Mouse (Mus musculus) stomach, postnatal 0 days (tissue): ENCODE results near the gene Olfr94. TPM values are rescaled to one million over a fixed set of nuclear protein-coding genes. Genes with fewer than 3 reads are reported as not detected.

Source experiments
- ATAC-seq: fragments of 200-750 bp; cut with Nextera tagmentation; 2 replicates; pipeline ENCODE4 v1.8.0; 2017; ENCODE audit not compliant: low FRiP score, low TSS enrichment
- DNase-seq: peaks from one replicate; pipeline ENCODE4 v3.0.0-alpha.2; 2016; ENCODE audit warnings: low spot score
- H3K27ac ChIP-seq: fragments of 300-500 bp; sonication (generic); replicated peaks from 2 replicates; pipeline ENCODE4 v1.5.1; 2014; ENCODE audit warnings: mild to moderate bottlenecking, control low read depth
- H3K27me3 ChIP-seq: fragments of 300-500 bp; sonication (generic); 2 replicates; pipeline ENCODE4 v1.6.1; 2014; ENCODE audit warnings: low read length; ENCODE audit not compliant: control insufficient read depth, insufficient read depth
- H3K36me3 ChIP-seq: fragments of 300-500 bp; sonication (generic); 2 replicates; pipeline ENCODE4 v1.6.1; 2014; ENCODE audit warnings: low read length, mixed read lengths; ENCODE audit not compliant: control insufficient read depth, insufficient read depth
- H3K4me1 ChIP-seq: fragments of 300-500 bp; sonication (generic); replicated peaks from 2 replicates; pipeline ENCODE4 v1.6.1; 2014; ENCODE audit warnings: antibody characterized with exemption; ENCODE audit not compliant: control insufficient read depth, insufficient read depth
- H3K4me2 ChIP-seq: fragments of 300-500 bp; sonication (generic); replicated peaks from 2 replicates; pipeline ENCODE4 v1.6.1; 2014; ENCODE audit warnings: low read depth, mild to moderate bottlenecking, control low read depth, moderate library complexity
- H3K4me3 ChIP-seq: fragments of 300-500 bp; sonication (generic); 2 replicates; pipeline ENCODE4 v1.5.1; 2014; ENCODE audit warnings: low read depth, low read length, control low read depth
- H3K9ac ChIP-seq: fragments of 300-500 bp; sonication (generic); 2 replicates; pipeline ENCODE4 v1.6.1; 2014; ENCODE audit warnings: mild to moderate bottlenecking, low read length, control low read depth, mixed read lengths
- H3K9me3 ChIP-seq: fragments of 300-500 bp; sonication (generic); 2 replicates; pipeline ENCODE4 v1.6.1; 2016; ENCODE audit warnings: low read length; ENCODE audit not compliant: control insufficient read depth
- CTCF ChIP-seq: IDR thresholded peaks from 2 replicates; pipeline ENCODE4 v1.5.1; 2016; ENCODE audit warnings: antibody characterized with exemption, low read depth, mild to moderate bottlenecking, moderate library complexity
- EP300 ChIP-seq: optimal IDR thresholded peaks from 2 replicates; pipeline ENCODE3; 2016; ENCODE audit warnings: antibody characterized with exemption
- WGBS: fragments of 180-500 bp; shearing (Covaris S2); extraction: QIAGEN DNeasy Blood & Tissue Kit; methylation state at CpG from one replicate; pipeline ENCODE4 v1.1.7; 2014; 5-methylcytosine and 5-hydroxymethylcytosine counted together
- polyA plus RNA-seq: library from polyadenylated mRNA; unstranded; fragments of >200 nt; fragmentation: Nextera tagmentation; extraction: Ambion mirVana; gene quantifications from 2 replicates; pipeline ENCODE4 v1.2.1, GENCODE M21; 2015

The Olfr94 gene
- polyA plus RNA-seq, 1 experiment from 2014 or later, result 0.16 TPM

GRCm38 (mm10) chr17:37221879-37222278 lies 21.1 kb upstream of the Olfr94 start:
- Histone ChIP-seq H3K4me3 (no peak overlapping the region), H3K4me1 (no peaks in the 10 kb centered on the region), H3K27me3 (no peaks in the 10 kb centered on the region), H3K9me3 (no peaks in the 10 kb centered on the region), H3K27ac (no peak overlapping the region), H3K9ac (no peak overlapping the region), H3K4me2 (no peak overlapping the region), H3K36me3 (no peaks in the 10 kb centered on the region)
- TF ChIP-seq EP300, result no peak
- peak; percentile 64 for TF ChIP-seq CTCF
- DNase-seq, result no peak
- WGBS, result 23% methylated on average over 1 of the region's 1 CpGs
- no peak for ATAC-seq

GRCm38 (mm10) chr17:37219846-37220245 lies 19.1 kb upstream of the Olfr94 start, which contains the start of gene Olfr96:
TSS of gene Olfr96 (plus strand) at chr17:37220146.
- Histone ChIP-seq H3K9ac (no peak within 1 kb of the TSS), H3K9me3 (no peaks in the 10 kb centered on the region), H3K4me1 (no peaks in the 10 kb centered on the region), H3K36me3 (no peaks in the 10 kb centered on the region), H3K27me3 (no peaks in the 10 kb centered on the region), H3K27ac (no peak within 1 kb of the TSS), H3K4me2 (no peak within 1 kb of the TSS), H3K4me3 (no peak within 1 kb of the TSS)
- DNase-seq (no peak), ATAC-seq (no peak)
- TF ChIP-seq EP300, result no peak
- TF ChIP-seq CTCF, result no peak
- WGBS, result 51% methylated on average over 4 of the region's 4 CpGs

- TF ChIP-seq EP300 (no peak), CTCF (no peak)
- 61% methylated on average over 3 of the region's 3 CpGs for WGBS
- DNase-seq, result no peak
- no peak overlapping the region for H3K9ac ChIP-seq
- no peak for ATAC-seq
- no peaks in the 10 kb centered on the region for H3K27me3 ChIP-seq
- H3K4me3 ChIP-seq, result no peak overlapping the region
- H3K9me3 ChIP-seq, result no peaks in the 10 kb centered on the region
- no peak overlapping the region for H3K4me2 ChIP-seq
- H3K27ac ChIP-seq, result no peak overlapping the region
- H3K36me3 ChIP-seq, result no peaks in the 10 kb centered on the region
- H3K4me1 ChIP-seq, result no peaks in the 10 kb centered on the region
Measured at GRCm38 (mm10) chr17:37218486-37218885, 17.7 kb upstream of the Olfr94 start.

GRCm38 (mm10) chr17:37213018-37213417 lies 12.2 kb upstream of the Olfr94 start, which contains the start of gene Olfr95:
TSS of gene Olfr95 (minus strand) at chr17:37213118.
- WGBS, result 76% methylated on average over 3 of the region's 3 CpGs

DNA sequence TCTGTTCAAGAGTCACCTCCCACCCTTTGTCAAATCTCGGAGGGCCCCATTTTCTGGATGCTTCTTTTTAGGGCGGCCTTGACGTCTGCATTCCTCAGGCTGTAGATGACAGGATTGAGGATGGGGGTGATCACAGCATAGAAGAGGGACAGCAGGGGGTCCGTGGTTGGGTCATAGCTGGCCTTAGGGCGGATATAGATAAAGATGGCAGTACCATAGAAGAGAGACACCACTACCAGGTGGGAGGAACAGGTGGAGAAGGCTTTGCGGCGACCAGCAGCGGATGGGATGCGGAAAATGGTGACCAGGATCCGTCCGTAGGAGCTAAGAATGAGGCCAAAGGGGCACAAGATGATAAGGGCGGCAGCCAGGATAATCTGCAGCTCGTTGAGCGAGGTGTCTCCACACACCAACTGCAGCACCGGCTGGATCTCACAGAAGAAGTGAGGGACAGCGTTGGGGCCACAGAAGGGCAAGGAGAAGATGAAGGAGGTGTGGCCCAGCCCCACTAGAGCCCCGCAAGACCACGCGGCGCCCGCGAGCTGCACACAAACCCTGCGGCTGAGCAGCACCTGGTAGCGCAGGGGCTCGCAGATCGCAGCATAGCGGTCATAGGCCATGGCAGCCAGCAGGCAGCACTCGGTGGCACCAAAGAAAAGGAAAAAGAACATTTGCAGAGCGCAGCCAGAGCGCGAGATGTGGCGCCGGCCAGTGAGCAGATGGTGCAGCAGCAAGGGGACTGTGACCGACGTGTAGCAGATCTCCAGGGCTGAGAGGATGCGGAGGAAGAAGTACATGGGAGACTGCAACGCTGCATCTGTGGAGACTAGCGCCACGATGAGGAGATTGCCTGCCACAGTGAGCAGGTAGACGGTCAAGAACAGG lies 10.3 kb upstream of the Olfr94 start:
- Histone ChIP-seq H3K27ac (no peak overlapping the region), H3K4me1 (no peaks in the 10 kb centered on the region), H3K9ac (no peak overlapping the region), H3K4me3 (no peak overlapping the region), H3K9me3 (no peaks in the 10 kb centered on the region), H3K36me3 (no peaks in the 10 kb centered on the region), H3K4me2 (no peak overlapping the region), H3K27me3 (no peaks in the 10 kb centered on the region; the same call in 1 of the 2 replicates)
- ATAC-seq, result no peak
- TF ChIP-seq EP300 (no peak), CTCF (no peak)
- no peak for DNase-seq
- 18% methylated on average over 40 of the region's 40 CpGs for WGBS

More at GRCm38 (mm10) chr17:37213018-37213417, 12.2 kb upstream of the Olfr94 start, which contains the start of gene Olfr95:
- DNase-seq (no peak), ATAC-seq (no peak)
- no peaks in the 10 kb centered on the region; the same call in 1 of the 2 replicates for H3K27me3 ChIP-seq
- no peaks in the 10 kb centered on the region for H3K9me3 ChIP-seq
- H3K9ac ChIP-seq, result no peak within 1 kb of the TSS
- H3K4me2 ChIP-seq, result no peak within 1 kb of the TSS
- no peaks in the 10 kb centered on the region for H3K36me3 ChIP-seq
- H3K27ac ChIP-seq, result no peak within 1 kb of the TSS
- no peak within 1 kb of the TSS for H3K4me3 ChIP-seq
- TF ChIP-seq EP300 (no peak), CTCF (no peak)
- no peaks in the 10 kb centered on the region for H3K4me1 ChIP-seq

DNA sequence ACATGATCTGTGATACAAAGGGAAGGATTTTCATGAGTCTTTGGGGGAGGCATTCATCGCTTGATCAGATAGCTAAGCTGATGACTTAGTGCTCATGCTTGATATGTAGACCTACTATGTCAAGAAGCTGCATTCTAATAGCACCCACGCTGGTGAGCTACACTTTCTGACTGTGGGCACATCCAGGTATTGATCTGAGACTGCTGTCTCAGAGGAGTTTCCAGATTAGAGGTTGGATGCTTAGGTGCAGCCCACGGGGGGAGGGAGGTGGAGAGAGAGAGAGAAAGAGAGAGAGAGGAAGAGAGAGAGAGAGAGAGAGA lies 3.1 kb upstream of the Olfr94 start:
- no peak overlapping the region for H3K27ac ChIP-seq
- H3K4me3 ChIP-seq, result no peak overlapping the region
- ATAC-seq, result 0 out of 2 replicates have a peak, but pooled peaks have one; percentile 12
- no peaks in the 10 kb centered on the region for H3K36me3 ChIP-seq
- no peak overlapping the region for H3K9ac ChIP-seq
- no peaks in the 10 kb centered on the region for H3K27me3 ChIP-seq
- no peak overlapping the region for H3K4me2 ChIP-seq
- TF ChIP-seq CTCF (no peak), EP300 (no peak)
- no peak for DNase-seq
- H3K4me1 ChIP-seq, result no peaks in the 10 kb centered on the region
- no peaks in the 10 kb centered on the region for H3K9me3 ChIP-seq
- WGBS, result 25% methylated on average over 3 of the region's 3 CpGs
